Mouse (Mus musculus) bone marrow macrophage, adult 2 months (primary cell): ENCODE results near the gene Myd88.

ENCODE experiments used
- CTCF ChIP-seq: IDR thresholded peaks from 2 replicates; pipeline ENCODE4 v1.5.1; 2012; ENCODE audit warnings: low read depth, mild to moderate bottlenecking, low read length, moderate library complexity
- POLR2A ChIP-seq: IDR thresholded peaks from 2 replicates; pipeline ENCODE4 v1.6.1; 2012; ENCODE audit warnings: mild to moderate bottlenecking, low read depth, low read length, borderline replicate concordance

- no peak for TF ChIP-seq POLR2A
- no peak for TF ChIP-seq CTCF
Measured at GRCm38 (mm10) chr9:119342728-119343127, 1.5 kb upstream of the Myd88 start.
